Mouse (Mus musculus) left cerebral cortex, adult 11 months (tissue): Measurements from ENCODE around the gene Tpsb2.
A peak's percentile ranks its signal among the peaks of the same experiment; 100 is the strongest.

Source experiments
- DNase-seq: peaks from one replicate; pipeline ENCODE4 v3.0.0; 2022; ENCODE audit warnings: low spot score

Tpsb2 gene

DNA sequence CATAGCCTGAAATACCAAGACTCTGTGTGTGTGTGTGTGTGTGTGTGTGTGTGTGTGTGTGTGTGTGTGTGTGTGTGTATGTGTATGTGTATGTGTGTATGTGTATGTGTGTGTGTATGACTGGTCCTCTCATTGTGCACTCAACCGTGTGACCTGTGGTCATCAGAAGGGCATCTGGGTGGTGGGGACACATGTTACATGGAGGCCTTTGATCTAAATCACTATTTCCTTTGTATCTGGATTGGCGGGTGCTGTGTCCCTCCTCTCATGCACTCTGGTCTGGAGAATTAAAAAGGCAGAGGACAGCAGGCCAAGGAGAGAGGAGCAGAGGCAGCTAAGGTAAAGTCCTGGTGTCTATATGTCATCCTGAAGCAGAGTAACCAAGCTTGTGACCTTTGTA is at the start of gene Tpsb2:
Gene Tpsb2 (plus strand): TSS at position 301 of the 400 bp plus-strand sequence.
- DNase-seq = no peak

GRCm38 (mm10) chr17:25318354-25318753 is 47.8 kb upstream of the Tpsb2 start, which contains the start of gene Prss29:
Gene Prss29 (plus strand): TSS chr17:25318654.
- DNase-seq = no peak

DNA sequence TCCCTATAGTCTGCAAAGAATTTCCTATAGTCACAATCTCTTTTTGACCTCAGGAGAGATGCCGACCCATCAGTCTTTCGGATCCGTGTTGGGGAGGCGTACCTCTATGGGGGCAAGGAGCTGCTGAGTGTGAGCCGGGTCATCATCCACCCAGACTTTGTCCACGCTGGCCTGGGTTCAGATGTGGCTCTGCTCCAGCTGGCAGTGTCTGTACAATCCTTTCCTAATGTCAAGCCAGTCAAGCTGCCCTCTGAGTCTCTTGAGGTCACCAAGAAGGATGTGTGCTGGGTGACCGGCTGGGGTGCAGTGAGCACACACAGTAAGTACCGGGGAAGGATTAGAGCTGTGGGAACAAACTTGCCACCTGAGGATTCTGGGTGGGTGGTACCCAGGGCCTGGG is 45.3 kb upstream of the Tpsb2 start:
- DNase-seq = no peak

GRCm38 (mm10) chr17:25322930-25323329 is 43.2 kb upstream of the Tpsb2 start:
- DNase-seq = no peak

- DNase-seq = no peak
Observed at GRCm38 (mm10) chr17:25332321-25332720, 33.8 kb upstream of the Tpsb2 start.

DNA sequence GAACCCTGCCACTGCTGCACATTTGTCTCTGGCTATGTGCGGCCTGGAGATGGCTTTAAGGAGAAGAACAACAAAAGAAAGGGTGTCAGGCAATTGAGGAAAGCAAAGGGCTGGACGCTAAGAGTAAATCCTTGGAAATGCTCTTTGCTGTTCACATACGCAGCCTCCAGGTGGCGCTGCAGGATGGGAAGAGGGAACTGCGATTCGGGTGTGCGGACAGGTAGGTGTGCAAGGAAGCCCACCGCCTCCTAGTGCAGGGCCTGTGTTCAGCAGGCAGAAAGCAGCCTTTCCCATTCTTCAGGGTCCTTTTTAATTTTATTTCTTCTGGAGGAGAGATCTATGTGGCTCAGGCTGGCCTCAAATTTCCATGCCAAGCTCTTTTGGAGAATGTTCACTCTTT is 32.2 kb upstream of the Tpsb2 start:
- no peak for DNase-seq

GRCm38 (mm10) chr17:25338218-25338617 is 27.9 kb upstream of the Tpsb2 start:
- no peak for DNase-seq

GRCm38 (mm10) chr17:25340003-25340402 is 26.1 kb upstream of the Tpsb2 start:
- DNase-seq = no peak

DNA sequence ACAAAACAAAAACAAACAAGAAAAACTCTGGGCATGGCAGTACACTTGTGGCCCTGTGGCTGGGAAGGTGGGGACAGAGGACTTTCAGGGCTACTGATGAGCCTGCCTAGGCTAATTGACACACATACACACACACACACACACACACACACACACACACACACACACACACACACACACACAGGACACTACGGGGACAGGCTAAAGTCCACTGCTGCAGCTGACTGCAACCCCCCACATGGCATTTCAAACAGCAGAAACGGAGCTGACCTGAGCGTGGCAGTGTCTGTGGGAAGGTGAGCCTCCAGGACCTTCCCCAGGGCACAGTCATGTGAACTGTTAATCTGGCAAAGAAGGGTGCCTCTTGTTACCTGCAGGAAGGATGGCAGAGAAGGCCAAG is 24.6 kb upstream of the Tpsb2 start:
- DNase-seq = no peak

GRCm38 (mm10) chr17:25345462-25345861 is 20.6 kb upstream of the Tpsb2 start, which contains the start of gene Tpsab1:
Gene Tpsab1 (minus strand): TSS chr17:25345562.
- no peak for DNase-seq

- no peak for DNase-seq
Observed at GRCm38 (mm10) chr17:25361291-25361690, 4.8 kb upstream of the Tpsb2 start.

- DNase-seq = no peak
Observed at GRCm38 (mm10) chr17:25363726-25364125, 2.4 kb upstream of the Tpsb2 start.

DNA sequence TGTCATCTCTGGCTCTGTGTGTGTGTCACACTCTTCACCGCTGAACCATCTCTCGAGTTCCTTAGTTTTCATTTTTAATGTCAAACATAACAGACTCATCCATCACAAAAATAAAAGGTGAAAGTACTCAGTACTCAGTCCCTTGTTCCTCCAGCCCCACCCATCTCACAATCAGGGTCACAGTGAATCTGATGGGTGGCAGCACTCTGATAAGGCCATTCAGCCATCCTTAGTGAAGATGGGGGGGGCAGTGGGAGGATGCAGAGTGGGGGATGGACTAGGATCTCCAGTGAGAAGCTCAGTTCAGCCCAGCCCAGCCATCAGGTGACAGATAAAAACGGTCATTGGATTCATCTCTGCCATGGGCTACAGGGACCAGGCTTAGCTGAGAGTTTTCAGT is 2.9 kb downstream of the Tpsb2 start, which contains the start of gene Tpsg1:
Gene Tpsg1 (plus strand): TSS at position 301 of the 400 bp plus-strand sequence.
- no peak for DNase-seq

GRCm38 (mm10) chr17:25372491-25372890 is 6.4 kb downstream of the Tpsb2 start:
- DNase-seq = no peak

GRCm38 (mm10) chr17:25374011-25374410 is 7.9 kb downstream of the Tpsb2 start:
- DNase-seq = no peak

DNA sequence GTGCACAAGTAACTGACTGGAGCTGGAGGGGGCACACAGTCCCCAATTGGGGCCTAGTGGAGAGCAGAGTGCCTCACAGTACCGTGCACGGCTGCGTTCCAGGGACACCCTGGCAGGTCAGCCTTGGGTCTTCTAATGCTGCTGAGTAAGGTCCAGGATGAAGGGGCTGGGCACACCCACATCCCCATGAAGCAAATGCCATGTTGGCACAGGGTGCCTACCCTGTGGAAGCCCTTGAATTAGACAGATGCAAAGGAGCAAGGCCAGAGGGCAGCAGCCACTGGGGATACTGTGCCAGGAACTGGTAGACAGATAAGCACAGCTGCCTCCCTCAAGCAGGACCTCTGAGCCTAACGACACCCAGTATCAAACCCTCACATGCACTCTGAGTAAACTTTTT is 28.4 kb downstream of the Tpsb2 start:
- no peak for DNase-seq

DNA sequence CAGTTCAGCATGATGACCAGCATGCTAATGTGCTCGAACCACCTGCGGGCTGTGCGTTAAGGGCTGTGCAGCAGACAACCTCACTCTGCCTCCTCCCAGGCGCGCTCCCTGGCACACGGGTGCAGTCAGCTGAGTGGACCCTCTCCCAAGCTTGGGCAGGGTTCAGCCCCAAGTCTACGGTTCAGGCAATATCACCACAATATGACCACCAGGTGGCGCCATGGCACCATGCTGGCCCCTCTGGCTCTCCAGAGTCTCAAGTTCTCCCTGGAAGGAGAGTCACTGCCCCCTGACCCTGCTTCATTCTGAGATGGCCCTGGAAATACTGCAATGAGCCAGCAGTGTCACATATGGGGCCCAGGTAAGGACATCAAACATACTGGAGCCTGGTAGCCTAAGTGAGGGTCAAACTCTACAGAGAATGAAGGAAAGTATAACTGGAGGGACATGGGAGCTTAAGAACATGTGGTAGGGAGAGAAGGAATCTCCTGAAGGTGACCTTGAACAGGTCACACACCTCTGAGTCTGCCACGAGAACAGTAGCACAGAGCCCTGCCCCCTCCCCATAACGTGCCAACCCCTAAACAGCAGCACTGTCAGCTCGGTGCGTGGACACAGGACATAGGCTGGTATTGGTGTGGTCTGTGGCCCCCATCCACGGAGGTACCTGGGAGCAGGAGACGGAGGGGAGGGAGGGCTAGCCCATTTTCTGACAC is 31.9 kb downstream of the Tpsb2 start:
- DNase-seq = peak; percentile 61

- DNase-seq = no peak
Observed at GRCm38 (mm10) chr17:25398520-25398838, 32.4 kb downstream of the Tpsb2 start.

- no peak for DNase-seq
Observed at GRCm38 (mm10) chr17:25400443-25400842, 34.3 kb downstream of the Tpsb2 start.

- no peak for DNase-seq
Observed at GRCm38 (mm10) chr17:25401491-25401890, 35.4 kb downstream of the Tpsb2 start.

DNA sequence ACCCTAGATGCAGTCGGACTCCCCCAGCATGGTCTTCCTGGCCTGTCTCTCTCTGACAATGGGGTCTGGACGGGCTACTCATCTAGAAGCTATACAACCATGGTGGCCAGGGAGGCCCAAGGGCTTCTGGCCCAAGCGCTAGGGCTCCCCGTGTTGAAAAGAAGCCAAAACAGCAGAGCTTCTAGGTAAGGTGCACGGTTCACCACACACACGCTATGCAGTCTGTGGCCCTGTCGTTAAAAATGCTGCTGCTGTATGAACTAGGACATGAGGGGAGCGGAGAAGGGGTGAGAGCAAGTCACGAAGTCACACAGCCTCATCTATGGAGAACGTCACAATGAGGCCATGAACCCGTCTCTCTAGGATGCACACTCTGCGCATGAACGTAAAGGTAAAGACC is 36.1 kb downstream of the Tpsb2 start:
- DNase-seq = no peak

DNA sequence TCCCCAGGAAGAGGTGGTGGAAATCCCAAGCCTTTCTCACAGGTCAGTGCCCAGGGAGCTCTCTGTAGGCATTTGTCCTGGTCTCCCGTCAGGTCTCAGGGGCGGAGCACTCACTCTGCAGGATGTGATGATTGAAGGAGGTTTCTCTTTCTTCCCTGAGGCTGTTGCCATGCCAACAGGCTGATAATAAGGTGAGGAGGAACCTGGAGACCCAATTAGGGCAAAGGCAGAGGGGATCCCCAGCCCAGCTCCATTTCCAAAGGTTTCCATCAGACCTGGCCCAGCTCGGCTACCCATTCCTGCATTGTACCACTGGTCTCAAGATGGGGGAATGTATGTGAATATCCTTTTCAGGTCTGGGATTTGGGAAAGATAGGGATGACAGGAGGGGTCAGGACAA is 38.1 kb downstream of the Tpsb2 start:
- no peak for DNase-seq

- no peak for DNase-seq
Observed at GRCm38 (mm10) chr17:25405224-25405895, 39.3 kb downstream of the Tpsb2 start.

- peak; percentile 50 for DNase-seq
Observed at GRCm38 (mm10) chr17:25406011-25406441, 39.9 kb downstream of the Tpsb2 start.
